Mouse (Mus musculus) stomach, postnatal 0 days (tissue): ENCODE measurements around the gene Wiz.

Experiments used
- CTCF ChIP-seq: IDR thresholded peaks from 2 replicates; pipeline ENCODE4 v1.5.1; 2016; ENCODE audit warnings: antibody characterized with exemption, low read depth, mild to moderate bottlenecking, moderate library complexity
- EP300 ChIP-seq: optimal IDR thresholded peaks from 2 replicates; pipeline ENCODE3; 2016; ENCODE audit warnings: antibody characterized with exemption

DNA sequence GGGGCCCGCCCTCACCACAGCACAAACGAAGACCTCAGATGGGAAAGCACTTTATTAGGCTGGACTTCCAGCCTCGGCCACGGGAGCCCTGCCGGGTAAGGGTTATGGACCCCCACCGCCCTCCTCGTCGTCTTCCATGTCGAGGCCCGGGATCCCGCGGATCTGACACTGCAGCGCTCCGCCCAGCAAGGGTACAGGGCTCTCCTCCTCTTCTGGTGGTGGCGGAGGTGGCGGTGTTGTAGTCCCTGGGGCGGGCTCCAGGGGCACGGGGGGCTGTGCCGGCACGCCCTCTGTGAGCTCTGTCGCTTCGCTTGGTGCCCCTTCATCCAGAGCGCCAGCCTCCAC lies 67.9 kb downstream of the Wiz start:
- TF ChIP-seq CTCF (peak; percentile 19; the same call in 1 of the 2 replicates), EP300 (no peak)
